Mouse (Mus musculus) limb, embryonic 10.5 days (tissue): ENCODE measurements around the gene B4galt7. TPM values are rescaled to one million over a fixed set of nuclear protein-coding genes. Genes with fewer than 3 reads are reported as not detected.
"Not testable (repeated sequence)": the region's sequence is repeated elsewhere in the genome, so short reads cannot be mapped to it uniquely, and the experiment has no call there.

Source experiments
- DNase-seq: peaks from one replicate; pipeline ENCODE4 v3.0.0-alpha.2; 2017; ENCODE audit warnings: low spot score
- H3K27ac ChIP-seq: fragments of 300-500 bp; sonication (generic); 2 replicates; pipeline ENCODE4 v1.5.1; 2016; ENCODE audit warnings: mild to moderate bottlenecking
- H3K27me3 ChIP-seq: fragments of 300-500 bp; sonication (generic); 2 replicates; pipeline ENCODE4 v1.6.1; 2016; ENCODE audit warnings: low read depth, mild to moderate bottlenecking; ENCODE audit not compliant: poor library complexity, severe bottlenecking
- H3K36me3 ChIP-seq: fragments of 300-500 bp; sonication (generic); 2 replicates; pipeline ENCODE4 v1.6.1; 2016; ENCODE audit warnings: mild to moderate bottlenecking, moderate library complexity
- H3K4me1 ChIP-seq: fragments of 300-500 bp; sonication (generic); 2 replicates; pipeline ENCODE4 v1.6.1; 2016
- H3K4me3 ChIP-seq: fragments of 300-500 bp; sonication (generic); 2 replicates; pipeline ENCODE4 v1.5.1; 2016; ENCODE audit warnings: mild to moderate bottlenecking, moderate library complexity
- H3K9me3 ChIP-seq: fragments of 300-500 bp; sonication (generic); replicated peaks from 2 replicates; pipeline ENCODE4 v1.6.1; 2016; ENCODE audit warnings: mild to moderate bottlenecking
- WGBS: fragments of 180-500 bp; shearing (Covaris S2); methylation state at CpG from one replicate; pipeline ENCODE4 v1.1.7; 2016; 5-methylcytosine and 5-hydroxymethylcytosine counted together
- polyA plus RNA-seq: library from polyadenylated mRNA; unstranded; fragments of >200 nt; fragmentation: Nextera tagmentation; extraction: Ambion mirVana; gene quantifications from 2 replicates; pipeline ENCODE4 v1.2.1, GENCODE M21; 2016

The B4galt7 gene
- 30.9 and 31.6 TPM in 2 replicates for polyA plus RNA-seq

DNA sequence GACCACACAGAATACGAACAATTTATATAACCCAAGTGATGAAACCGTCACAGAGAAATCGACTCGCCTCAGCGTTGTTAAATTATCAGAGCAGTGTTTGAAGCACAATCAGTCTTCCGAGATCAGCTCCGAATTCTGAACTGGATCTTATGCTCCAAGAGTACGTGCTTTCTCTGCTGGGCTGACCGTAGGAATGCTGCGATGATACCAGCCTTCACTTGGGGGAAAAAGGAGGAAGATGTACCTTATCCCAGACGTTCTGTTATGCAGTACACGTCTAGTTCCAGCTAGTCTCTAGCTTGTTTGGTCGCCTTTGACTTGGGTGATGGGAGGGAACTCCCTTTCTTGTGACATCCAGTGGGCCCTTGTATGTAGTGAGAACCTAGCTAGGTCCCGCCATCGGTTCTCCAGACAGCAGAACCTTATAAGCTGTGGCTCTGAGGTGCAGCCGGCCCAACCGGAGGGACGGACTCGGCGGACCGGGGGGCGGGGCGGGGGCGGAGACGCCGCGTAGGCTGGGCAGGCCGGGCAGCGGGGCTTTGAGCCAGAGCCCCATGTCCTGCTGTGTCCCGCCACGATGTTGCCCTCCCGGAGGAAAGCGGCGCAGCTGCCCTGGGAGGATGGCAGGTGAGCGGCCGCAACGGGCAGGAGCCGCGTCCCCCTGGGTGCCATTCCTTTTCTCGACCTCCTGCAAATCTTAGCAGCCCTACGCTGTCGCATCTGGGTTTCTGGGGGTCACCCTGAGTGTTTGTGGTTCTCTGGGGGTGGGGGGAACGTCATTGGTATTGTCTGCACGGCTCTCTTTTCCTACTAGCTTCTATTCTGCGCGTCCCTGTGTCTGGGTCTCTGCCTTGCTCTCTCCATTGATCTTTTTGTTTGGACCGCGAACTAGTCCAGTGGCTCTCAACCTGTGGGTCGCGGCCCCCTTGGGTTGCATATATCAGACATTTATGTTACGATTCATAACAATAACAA lies at the start of gene B4galt7:
TSS of gene B4galt7 (plus strand) at position 331 of the 975 bp plus-strand sequence.
- H3K4me3 ChIP-seq = peak within 1 kb of the TSS; percentile 82
- H3K9me3 ChIP-seq = no peaks in the 10 kb centered on the region
- peak; percentile 90 for DNase-seq
- no peaks in the 10 kb centered on the region for H3K27me3 ChIP-seq
- H3K4me1 ChIP-seq = peaks cover 14% of the 10 kb centered on the region
- H3K27ac ChIP-seq = peak within 1 kb of the TSS; percentile 80
- 10% methylated on average over 51 of the region's 51 CpGs for WGBS
- peaks cover 53% of the 10 kb centered on the region for H3K36me3 ChIP-seq

- H3K4me3 ChIP-seq = no peak overlapping the region
- no peaks in the 10 kb centered on the region for H3K9me3 ChIP-seq
- 95% methylated on average over 9 of the region's 9 CpGs for WGBS
- no peak overlapping the region for H3K27ac ChIP-seq
- H3K36me3 ChIP-seq = peaks cover 84% of the 10 kb centered on the region
- no peak for DNase-seq
- H3K27me3 ChIP-seq = no peaks in the 10 kb centered on the region
- 0 out of 2 replicates have a peak, but pooled peaks cover 2% of the 10 kb centered on the region for H3K4me1 ChIP-seq
Measured at GRCm38 (mm10) chr13:55555921-55556320, 43.8 kb upstream of the B4galt7 start.

GRCm38 (mm10) chr13:55557499-55557898 lies 42.2 kb upstream of the B4galt7 start:
- H3K27me3 ChIP-seq = no peaks in the 10 kb centered on the region
- WGBS = 84% methylated on average over 6 of the region's 6 CpGs
- peaks cover 84% of the 10 kb centered on the region for H3K36me3 ChIP-seq
- no peak overlapping the region for H3K4me3 ChIP-seq
- no peak overlapping the region for H3K27ac ChIP-seq
- H3K9me3 ChIP-seq = no peaks in the 10 kb centered on the region
- no peak for DNase-seq
- 0 out of 2 replicates have a peak, but pooled peaks cover 2% of the 10 kb centered on the region for H3K4me1 ChIP-seq

GRCm38 (mm10) chr13:55563266-55563879 lies 36.3 kb upstream of the B4galt7 start:
- H3K4me3 ChIP-seq = no peak overlapping the region
- peaks cover 7% of the 10 kb centered on the region; the same call in 1 of the 2 replicates for H3K4me1 ChIP-seq
- no peak for DNase-seq
- WGBS = 81% methylated on average over 7 of the region's 7 CpGs
- H3K27ac ChIP-seq = no peak overlapping the region
- H3K9me3 ChIP-seq = no peaks in the 10 kb centered on the region
- no peaks in the 10 kb centered on the region for H3K27me3 ChIP-seq
- peaks cover 82% of the 10 kb centered on the region for H3K36me3 ChIP-seq

- 94% methylated on average over 6 of the region's 6 CpGs for WGBS
- Histone ChIP-seq H3K4me3 (no peak overlapping the region), H3K9me3 (no peaks in the 10 kb centered on the region), H3K4me1 (peaks cover 24% of the 10 kb centered on the region), H3K36me3 (peaks cover 67% of the 10 kb centered on the region), H3K27me3 (no peaks in the 10 kb centered on the region), H3K27ac (no peak overlapping the region)
- no peak for DNase-seq
Measured at GRCm38 (mm10) chr13:55567001-55567400, 32.7 kb upstream of the B4galt7 start.

GRCm38 (mm10) chr13:55567949-55568348 lies 31.7 kb upstream of the B4galt7 start:
- Histone ChIP-seq H3K9me3 (no peaks in the 10 kb centered on the region), H3K4me1 (peaks cover 29% of the 10 kb centered on the region), H3K36me3 (peaks cover 59% of the 10 kb centered on the region), H3K4me3 (no peak overlapping the region), H3K27me3 (no peaks in the 10 kb centered on the region), H3K27ac (no peak overlapping the region)
- 96% methylated on average over 2 of the region's 2 CpGs for WGBS
- DNase-seq = no peak

- H3K36me3 ChIP-seq = peaks cover 55% of the 10 kb centered on the region
Measured at GRCm38 (mm10) chr13:55568524-55568923, 31.2 kb upstream of the B4galt7 start.

GRCm38 (mm10) chr13:55569726-55570285 lies 29.9 kb upstream of the B4galt7 start:
- 17% methylated on average over 16 of the region's 16 CpGs for WGBS
- DNase-seq = peak; percentile 45

More at GRCm38 (mm10) chr13:55568524-55568923, 31.2 kb upstream of the B4galt7 start:
- H3K27me3 ChIP-seq, DNase-seq, H3K4me3 ChIP-seq, H3K27ac ChIP-seq, H3K9me3 ChIP-seq: not testable (repeated sequence)
- WGBS = 91% methylated on average over 4 of the region's 4 CpGs
- peaks cover 29% of the 10 kb centered on the region for H3K4me1 ChIP-seq

DNA sequence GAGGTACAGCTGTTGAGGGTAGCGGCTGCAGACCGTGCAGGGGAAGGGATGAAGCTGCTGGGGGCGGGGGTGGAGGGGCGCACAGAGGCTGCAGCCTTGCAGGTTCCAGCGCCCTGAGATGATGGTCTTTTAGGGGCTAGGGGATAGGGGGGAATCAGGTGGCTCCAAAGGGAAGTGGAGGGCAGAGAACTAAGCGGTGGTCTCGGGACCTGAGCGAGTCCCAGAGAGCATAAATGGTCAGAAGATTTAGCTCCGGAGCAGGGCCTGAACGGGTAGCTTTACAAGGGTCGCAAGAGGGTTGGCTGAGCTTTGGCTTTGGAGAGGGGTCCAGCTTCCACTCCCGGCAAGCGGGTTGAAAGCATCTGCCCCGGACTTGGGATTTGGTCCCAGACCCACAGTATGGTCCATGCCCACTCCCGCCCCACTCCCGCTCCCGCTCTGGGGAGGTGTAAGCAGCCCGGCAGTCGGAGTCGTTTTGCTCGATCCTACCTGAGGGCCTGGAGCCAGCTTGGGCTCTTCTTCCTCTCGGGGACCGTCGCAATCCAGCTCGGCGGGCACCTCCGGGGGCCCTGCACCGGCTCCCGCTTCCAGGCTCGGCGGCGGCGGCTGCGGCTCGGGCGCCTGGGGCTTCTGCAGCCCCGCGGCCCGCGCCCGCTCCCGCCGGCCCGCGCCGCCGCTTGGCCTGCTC lies 29.3 kb upstream of the B4galt7 start:
- Histone ChIP-seq H3K36me3 (peaks cover 40% of the 10 kb centered on the region), H3K4me1 (peaks cover 21% of the 10 kb centered on the region), H3K27ac (peak overlapping the region; percentile 95), H3K9me3 (no peaks in the 10 kb centered on the region), H3K27me3 (no peaks in the 10 kb centered on the region), H3K4me3 (peak overlapping the region; percentile 91)
- peak; percentile 69 for DNase-seq
- WGBS = 3% methylated on average over 47 of the region's 47 CpGs

More at GRCm38 (mm10) chr13:55569726-55570285, 29.9 kb upstream of the B4galt7 start:
- Histone ChIP-seq H3K36me3 (peaks cover 47% of the 10 kb centered on the region), H3K27ac (peak overlapping the region; percentile 95), H3K27me3 (no peaks in the 10 kb centered on the region), H3K9me3 (no peaks in the 10 kb centered on the region), H3K4me3 (peak overlapping the region; percentile 91), H3K4me1 (peaks cover 21% of the 10 kb centered on the region)

DNA sequence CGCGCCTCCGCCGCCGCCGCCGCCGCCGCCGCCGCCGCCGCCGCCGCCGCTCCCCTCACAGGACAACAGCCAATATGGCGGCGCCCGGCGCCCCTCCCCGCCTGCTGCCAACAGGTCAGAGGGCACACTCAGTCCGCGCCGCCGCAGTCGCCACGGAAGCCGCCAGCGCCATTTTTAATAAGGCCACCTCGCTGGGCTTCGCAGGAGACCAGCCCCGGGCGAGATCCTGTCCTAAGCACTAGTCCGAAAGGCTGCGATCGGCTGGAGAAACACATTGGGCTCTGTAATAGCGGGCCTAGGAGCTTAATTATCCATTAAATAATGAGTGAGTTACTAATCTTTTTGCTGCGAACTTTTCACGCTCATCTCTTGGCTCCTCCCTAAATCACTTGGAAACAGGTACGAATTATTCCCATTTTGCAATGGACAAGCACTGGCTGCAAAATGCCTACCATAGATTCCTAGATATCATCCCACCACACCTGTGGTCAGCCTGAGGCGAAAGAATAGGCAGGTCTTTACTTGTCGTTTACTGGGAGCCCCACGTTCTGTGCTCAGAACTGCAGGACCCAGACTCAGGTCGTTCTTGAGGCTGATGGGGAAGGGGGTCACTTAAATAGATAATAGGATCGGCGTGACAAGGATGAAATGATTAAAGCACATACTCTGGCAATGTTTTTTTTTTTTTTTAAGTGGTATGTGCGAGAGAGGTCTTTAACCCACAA lies 28.5 kb upstream of the B4galt7 start, which contains the start of gene Fam193b:
TSS of gene Fam193b (minus strand) at position 94 of the 725 bp plus-strand sequence.
- Histone ChIP-seq H3K4me3 (peak within 1 kb of the TSS; percentile 91), H3K27ac (peak within 1 kb of the TSS; percentile 95), H3K36me3 (peaks cover 33% of the 10 kb centered on the region), H3K27me3 (no peaks in the 10 kb centered on the region), H3K4me1 (peaks cover 21% of the 10 kb centered on the region), H3K9me3 (no peaks in the 10 kb centered on the region)
- peak; percentile 97 for DNase-seq
- WGBS = 12% methylated on average over 47 of the region's 47 CpGs

DNA sequence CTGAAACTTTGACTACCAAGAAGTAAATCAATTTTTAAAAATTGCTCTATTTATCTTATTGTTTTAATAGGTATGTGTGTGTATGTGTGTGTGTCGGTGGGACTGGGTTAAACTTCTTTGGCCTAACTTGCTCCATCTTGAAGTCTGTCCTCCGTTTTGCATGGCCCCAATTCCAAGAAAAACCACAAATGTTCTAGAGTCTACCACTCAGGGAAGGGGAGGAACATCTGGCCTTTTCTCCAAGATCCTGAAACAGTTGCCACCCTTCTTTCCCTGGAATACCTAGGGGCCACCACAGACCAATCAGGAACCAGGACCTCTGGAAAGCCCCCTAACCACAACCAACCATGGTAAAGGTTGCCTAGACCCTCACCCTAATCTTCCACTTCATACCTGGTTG lies 27.7 kb upstream of the B4galt7 start:
- 82% methylated on average over 2 of the region's 2 CpGs for WGBS
- Histone ChIP-seq H3K27me3 (no peaks in the 10 kb centered on the region), H3K4me1 (peaks cover 21% of the 10 kb centered on the region), H3K4me3 (peak overlapping the region; percentile 91; the same call in 1 of the 2 replicates), H3K27ac (no peak overlapping the region), H3K9me3 (no peaks in the 10 kb centered on the region), H3K36me3 (peaks cover 25% of the 10 kb centered on the region)
- no peak for DNase-seq
